Mouse (Mus musculus) CD4-positive helper T cell, adult 2 months (primary cell): ENCODE data around the gene Arsg.

Source experiments
- DNase-seq: peaks from one replicate; pipeline ENCODE4 v3.0.0-alpha.2; 2012; ENCODE audit warnings: low read depth, missing footprints, low spot score

Gene Arsg

GRCm38 (mm10) chr11:109616766-109617165 lies 143.6 kb downstream of the Arsg start:
- DNase-seq = no peak

- peak; percentile 71 for DNase-seq
These were observed 145.9 kb downstream of the Arsg start for GRCm38 (mm10) chr11:109619055-109619454.

GRCm38 (mm10) chr11:109620356-109620755 lies 147.2 kb downstream of the Arsg start:
- no peak for DNase-seq

- peak; percentile 68 for DNase-seq
These were observed 148.0 kb downstream of the Arsg start for GRCm38 (mm10) chr11:109621183-109621582.

- DNase-seq = no peak
These were observed 149.4 kb downstream of the Arsg start for GRCm38 (mm10) chr11:109622518-109623037.
